Mouse (Mus musculus) liver, embryonic 13.5 days (tissue): ENCODE data around the gene Ubr4. TPM values are rescaled to one million over a fixed set of nuclear protein-coding genes. Genes with fewer than 3 reads are reported as not detected.

ENCODE experiments used
- ATAC-seq: fragments of 200-750 bp; cut with Nextera tagmentation; 2 replicates; pipeline ENCODE4 v1.8.0; 2017; ENCODE audit warnings: low read depth, mild to moderate bottlenecking, moderate number of reproducible peaks, moderate library complexity
- DNase-seq: peaks from one replicate; pipeline ENCODE4 v3.0.0; 2022
- H3K27ac ChIP-seq: fragments of 300-500 bp; sonication (generic); 2 replicates; pipeline ENCODE4 v1.5.1; 2015; ENCODE audit warnings: moderate library complexity, mild to moderate bottlenecking, inconsistent platforms
- H3K27me3 ChIP-seq: fragments of 300-500 bp; sonication (generic); 2 replicates; pipeline ENCODE4 v1.6.1; 2015; ENCODE audit warnings: mild to moderate bottlenecking, inconsistent platforms
- H3K36me3 ChIP-seq: fragments of 300-500 bp; sonication (generic); 2 replicates; pipeline ENCODE4 v1.6.1; 2015; ENCODE audit warnings: mild to moderate bottlenecking, inconsistent platforms
- H3K4me1 ChIP-seq: fragments of 300-500 bp; sonication (generic); replicated peaks from 2 replicates; pipeline ENCODE4 v1.6.1; 2015; ENCODE audit warnings: inconsistent platforms
- H3K4me2 ChIP-seq: fragments of 300-500 bp; sonication (generic); 2 replicates; pipeline ENCODE4 v1.6.1; 2015; ENCODE audit warnings: inconsistent platforms, mild to moderate bottlenecking, moderate library complexity
- H3K4me3 ChIP-seq: fragments of 300-500 bp; sonication (generic); replicated peaks from 2 replicates; pipeline ENCODE4 v1.5.1; 2015; ENCODE audit warnings: mild to moderate bottlenecking, inconsistent platforms
- H3K9ac ChIP-seq: fragments of 300-500 bp; sonication (generic); 2 replicates; pipeline ENCODE4 v1.6.1; 2015; ENCODE audit warnings: mild to moderate bottlenecking, inconsistent platforms
- H3K9me3 ChIP-seq: fragments of 300-500 bp; sonication (generic); replicated peaks from 2 replicates; pipeline ENCODE4 v1.6.1; 2016; ENCODE audit warnings: inconsistent platforms
- WGBS: fragments of 180-500 bp; shearing (Covaris S2); methylation state at CpG from one replicate; pipeline ENCODE4 v1.1.7; 2015; ENCODE audit not compliant: insufficient replicate concordance; 5-methylcytosine and 5-hydroxymethylcytosine counted together
- polyA plus RNA-seq: library from polyadenylated mRNA; unstranded; fragments of >200 nt; fragmentation: Nextera tagmentation; extraction: Ambion mirVana; gene quantifications from 2 replicates; pipeline ENCODE4 v1.2.1, GENCODE M21; 2015

Ubr4 gene
- polyA plus RNA-seq, 1 experiment from 2014 or later = 34.5 TPM

- H3K36me3 ChIP-seq = peaks cover 100% of the 10 kb centered on the region
- no peak overlapping the region for H3K9ac ChIP-seq
- no peak for DNase-seq
- H3K27ac ChIP-seq = no peak overlapping the region
- ATAC-seq = no peak
- WGBS = 90% methylated on average over 12 of the region's 12 CpGs
- no peak overlapping the region for H3K4me3 ChIP-seq
- H3K9me3 ChIP-seq = no peaks in the 10 kb centered on the region
- H3K27me3 ChIP-seq = no peaks in the 10 kb centered on the region
- no peak overlapping the region for H3K4me2 ChIP-seq
- no peaks in the 10 kb centered on the region for H3K4me1 ChIP-seq
Observed at GRCm38 (mm10) chr4:139464163-139464562, 111.8 kb downstream of the Ubr4 start.

GRCm38 (mm10) chr4:139466541-139466940 is 114.1 kb downstream of the Ubr4 start:
- Histone ChIP-seq H3K36me3 (peaks cover 100% of the 10 kb centered on the region), H3K27ac (no peak overlapping the region)
- WGBS = 89% methylated on average over 6 of the region's 6 CpGs

GRCm38 (mm10) chr4:139470198-139470597 is 117.8 kb downstream of the Ubr4 start:
- Histone ChIP-seq H3K36me3 (peaks cover 100% of the 10 kb centered on the region), H3K4me2 (no peak overlapping the region), H3K9me3 (no peaks in the 10 kb centered on the region), H3K4me1 (no peaks in the 10 kb centered on the region), H3K9ac (no peak overlapping the region), H3K27ac (no peak overlapping the region), H3K4me3 (no peak overlapping the region), H3K27me3 (no peaks in the 10 kb centered on the region)
- peak; percentile 61 for ATAC-seq
- DNase-seq = peak; percentile 52
- 60% methylated on average over 7 of the region's 7 CpGs for WGBS

More at GRCm38 (mm10) chr4:139466541-139466940, 114.1 kb downstream of the Ubr4 start:
- no peaks in the 10 kb centered on the region for H3K27me3 ChIP-seq
- no peak for DNase-seq
- no peak overlapping the region for H3K4me3 ChIP-seq
- no peaks in the 10 kb centered on the region for H3K4me1 ChIP-seq
- ATAC-seq = no peak
- no peaks in the 10 kb centered on the region for H3K9me3 ChIP-seq
- no peak overlapping the region for H3K9ac ChIP-seq
- H3K4me2 ChIP-seq = no peak overlapping the region

- 88% methylated on average over 16 of the region's 16 CpGs for WGBS
- Histone ChIP-seq H3K36me3 (peaks cover 100% of the 10 kb centered on the region), H3K27ac (no peak overlapping the region), H3K27me3 (no peaks in the 10 kb centered on the region), H3K9ac (no peak overlapping the region), H3K4me2 (no peak overlapping the region), H3K4me3 (no peak overlapping the region), H3K9me3 (no peaks in the 10 kb centered on the region), H3K4me1 (no peaks in the 10 kb centered on the region)
- no peak for DNase-seq
- ATAC-seq = no peak
Observed at GRCm38 (mm10) chr4:139476663-139477625, 124.5 kb downstream of the Ubr4 start.

GRCm38 (mm10) chr4:139477983-139478382 is 125.6 kb downstream of the Ubr4 start:
- ATAC-seq (no peak), DNase-seq (no peak)
- H3K9me3 ChIP-seq = no peaks in the 10 kb centered on the region
- no peak overlapping the region for H3K27ac ChIP-seq
- no peak overlapping the region for H3K4me3 ChIP-seq
- no peak overlapping the region for H3K9ac ChIP-seq
- 68% methylated on average over 2 of the region's 2 CpGs for WGBS
- no peaks in the 10 kb centered on the region for H3K4me1 ChIP-seq
- H3K27me3 ChIP-seq = no peaks in the 10 kb centered on the region
- no peak overlapping the region for H3K4me2 ChIP-seq
- peaks cover 100% of the 10 kb centered on the region for H3K36me3 ChIP-seq

GRCm38 (mm10) chr4:139479176-139479575 is 126.8 kb downstream of the Ubr4 start:
- H3K27ac ChIP-seq = no peak overlapping the region
- H3K9ac ChIP-seq = no peak overlapping the region
- peaks cover 100% of the 10 kb centered on the region for H3K36me3 ChIP-seq
- no peak overlapping the region for H3K4me3 ChIP-seq
- WGBS = 85% methylated on average over 8 of the region's 8 CpGs
- H3K27me3 ChIP-seq = no peaks in the 10 kb centered on the region
- ATAC-seq = no peak
- no peaks in the 10 kb centered on the region for H3K4me1 ChIP-seq
- DNase-seq = no peak
- H3K9me3 ChIP-seq = no peaks in the 10 kb centered on the region
- H3K4me2 ChIP-seq = no peak overlapping the region

GRCm38 (mm10) chr4:139481400-139481799 is 129.0 kb downstream of the Ubr4 start:
- H3K27ac ChIP-seq = no peak overlapping the region
- peaks cover 100% of the 10 kb centered on the region for H3K36me3 ChIP-seq

GRCm38 (mm10) chr4:139483461-139484105 is 131.2 kb downstream of the Ubr4 start:
- H3K4me2 ChIP-seq = no peak overlapping the region
- H3K9ac ChIP-seq = no peak overlapping the region
- H3K9me3 ChIP-seq = no peaks in the 10 kb centered on the region
- DNase-seq = no peak
- no peak for ATAC-seq
- no peaks in the 10 kb centered on the region for H3K4me1 ChIP-seq
- WGBS = 88% methylated on average over 8 of the region's 8 CpGs
- H3K27me3 ChIP-seq = no peaks in the 10 kb centered on the region
- no peak overlapping the region for H3K27ac ChIP-seq
- H3K36me3 ChIP-seq = peaks cover 100% of the 10 kb centered on the region
- no peak overlapping the region for H3K4me3 ChIP-seq

More at GRCm38 (mm10) chr4:139481400-139481799, 129.0 kb downstream of the Ubr4 start:
- no peak overlapping the region for H3K9ac ChIP-seq
- no peak for ATAC-seq
- WGBS = 61% methylated on average over 1 of the region's 1 CpGs
- no peak overlapping the region for H3K4me3 ChIP-seq
- H3K9me3 ChIP-seq = no peaks in the 10 kb centered on the region
- H3K4me1 ChIP-seq = no peaks in the 10 kb centered on the region
- no peak overlapping the region for H3K4me2 ChIP-seq
- DNase-seq = no peak
- no peaks in the 10 kb centered on the region for H3K27me3 ChIP-seq

GRCm38 (mm10) chr4:139484496-139484895 is 132.1 kb downstream of the Ubr4 start:
- H3K27me3 ChIP-seq = no peaks in the 10 kb centered on the region
- DNase-seq (no peak), ATAC-seq (no peak)
- no peak overlapping the region for H3K27ac ChIP-seq
- H3K9ac ChIP-seq = no peak overlapping the region
- H3K4me1 ChIP-seq = no peaks in the 10 kb centered on the region
- no peak overlapping the region for H3K4me3 ChIP-seq
- 85% methylated on average over 5 of the region's 7 CpGs for WGBS
- peaks cover 100% of the 10 kb centered on the region for H3K36me3 ChIP-seq
- no peaks in the 10 kb centered on the region for H3K9me3 ChIP-seq
- H3K4me2 ChIP-seq = no peak overlapping the region

GRCm38 (mm10) chr4:139487085-139487484 is 134.7 kb downstream of the Ubr4 start:
- H3K27ac ChIP-seq = no peak overlapping the region
- no peaks in the 10 kb centered on the region for H3K27me3 ChIP-seq
- no peak overlapping the region for H3K4me3 ChIP-seq
- no peaks in the 10 kb centered on the region for H3K9me3 ChIP-seq
- WGBS = 84% methylated on average over 10 of the region's 10 CpGs
- peaks cover 96% of the 10 kb centered on the region for H3K36me3 ChIP-seq
- H3K9ac ChIP-seq = no peak overlapping the region
- no peaks in the 10 kb centered on the region for H3K4me1 ChIP-seq
- DNase-seq (no peak), ATAC-seq (no peak)
- H3K4me2 ChIP-seq = no peak overlapping the region

- Histone ChIP-seq H3K9ac (no peak overlapping the region), H3K36me3 (peaks cover 84% of the 10 kb centered on the region), H3K9me3 (no peaks in the 10 kb centered on the region), H3K27me3 (no peaks in the 10 kb centered on the region), H3K4me1 (0 out of 2 replicates have a peak, but pooled peaks cover 2% of the 10 kb centered on the region), H3K27ac (no peak overlapping the region), H3K4me2 (no peak overlapping the region), H3K4me3 (no peak overlapping the region)
- WGBS = 88% methylated on average over 5 of the region's 5 CpGs
- DNase-seq (no peak), ATAC-seq (no peak)
Observed at GRCm38 (mm10) chr4:139488325-139488724, 135.9 kb downstream of the Ubr4 start.
